Mouse (Mus musculus): ENCODE data around the gene Fmo2. TPM values are rescaled to one million over a fixed set of nuclear protein-coding genes. Genes with fewer than 3 reads are reported as not detected.

The Fmo2 gene
- polyA plus RNA-seq, 1 experiment from 2014 or later = 0.14 TPM

DNA sequence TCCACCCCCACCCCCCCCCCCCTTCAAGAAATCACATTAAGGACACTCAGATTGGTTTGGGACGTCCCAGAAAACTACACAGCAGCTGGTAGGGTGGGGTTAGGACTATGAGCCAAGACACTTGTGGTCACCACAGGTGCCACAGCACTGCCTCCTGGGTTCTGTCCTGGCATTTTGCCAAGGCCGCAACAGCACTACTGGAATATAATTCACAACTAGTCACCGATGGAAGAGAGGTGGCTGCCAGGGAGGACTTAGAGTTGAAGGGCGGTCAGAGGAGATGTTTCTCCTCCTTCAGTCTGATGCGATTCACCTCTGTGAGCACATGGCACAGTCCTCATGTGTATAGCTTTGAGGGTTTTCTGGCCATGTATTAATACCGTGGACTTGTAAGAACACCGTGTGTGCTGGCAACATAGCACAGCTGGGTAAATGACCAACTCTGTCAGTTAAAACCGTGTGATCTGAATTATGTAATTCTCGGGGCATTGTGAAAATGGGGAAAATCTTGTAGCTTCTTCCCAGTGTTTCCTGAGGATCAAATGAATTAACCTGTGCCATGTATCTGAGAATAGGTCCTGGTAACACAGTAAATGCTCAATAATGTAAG is 38.4 kb downstream of the Fmo2 start:
- H3K9me3 ChIP-seq = no peaks in the 10 kb centered on the region
- no peak overlapping the region for H3K9ac ChIP-seq (replicated peaks)
- ATAC-seq (replicated peaks) = no peak
- H3K4me1 ChIP-seq = peaks cover 12% of the 10 kb centered on the region; the same call in 1 of the 2 replicates
- no peaks in the 10 kb centered on the region for H3K36me3 ChIP-seq
- 67% methylated on average over 9 of the region's 9 CpGs for WGBS
- H3K4me2 ChIP-seq (replicated peaks) = no peak overlapping the region
- H3K27ac ChIP-seq (replicated peaks) = no peak overlapping the region
- H3K4me3 ChIP-seq = no peak overlapping the region
- H3K27me3 ChIP-seq = no peaks in the 10 kb centered on the region

DNA sequence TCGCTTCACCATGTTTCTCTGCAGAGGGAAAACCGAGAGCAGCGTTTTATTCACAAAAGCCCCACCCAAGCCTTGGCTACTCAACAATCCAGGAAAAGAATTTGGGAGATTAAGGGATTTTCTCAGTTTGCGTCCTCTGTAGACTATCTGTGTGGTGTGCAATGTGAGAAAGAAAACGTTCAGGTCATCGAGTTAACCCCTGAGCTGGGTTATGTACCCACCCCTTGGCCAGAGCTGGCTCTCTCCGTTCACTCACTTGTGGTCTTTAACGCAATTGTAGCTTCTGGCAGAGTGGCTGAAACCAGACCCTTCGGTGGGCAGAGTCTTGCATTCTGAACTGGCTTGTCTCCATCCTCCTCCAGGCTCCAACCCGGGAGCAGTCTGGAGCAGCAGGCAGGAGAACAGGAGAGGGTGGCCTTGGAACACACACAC is 39.0 kb downstream of the Fmo2 start:
- Histone ChIP-seq H3K4me1 (peaks cover 12% of the 10 kb centered on the region; the same call in 1 of the 2 replicates), H3K9ac (replicated peaks) (no peak overlapping the region), H3K9me3 (no peaks in the 10 kb centered on the region), H3K27ac (replicated peaks) (peak overlapping the region; percentile 50), H3K36me3 (no peaks in the 10 kb centered on the region), H3K4me2 (replicated peaks) (0 out of 2 replicates have a peak overlapping the region, but pooled peaks have one; percentile 34), H3K27me3 (no peaks in the 10 kb centered on the region), H3K4me3 (no peak overlapping the region)
- WGBS = 34% methylated on average over 10 of the region's 10 CpGs
- ATAC-seq (replicated peaks) = peak; percentile 41; the same call in 1 of the 2 replicates

DNA sequence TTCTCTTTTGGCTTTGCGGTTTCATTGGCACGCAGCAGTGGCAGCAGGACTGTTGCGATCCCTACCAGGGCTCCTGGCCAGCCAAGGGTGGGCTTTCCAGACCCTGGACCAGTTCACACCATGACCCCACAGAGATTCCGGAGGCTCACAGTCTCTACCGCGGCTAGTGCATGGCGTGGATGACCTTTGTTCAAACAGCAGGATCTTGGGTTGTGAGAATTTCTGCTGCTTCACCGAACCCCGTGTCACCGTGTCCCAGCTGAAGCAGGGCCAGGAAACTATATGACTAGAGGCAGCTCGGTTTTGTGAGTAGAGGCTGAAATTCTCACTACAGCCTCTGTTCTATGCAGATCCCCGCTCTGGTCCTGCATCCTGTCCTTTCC is 39.8 kb downstream of the Fmo2 start:
- H3K27me3 ChIP-seq = no peaks in the 10 kb centered on the region
- H3K9ac ChIP-seq (replicated peaks) = no peak overlapping the region
- peak; percentile 63 for ATAC-seq (replicated peaks)
- peaks cover 12% of the 10 kb centered on the region; the same call in 1 of the 2 replicates for H3K4me1 ChIP-seq
- H3K36me3 ChIP-seq = no peaks in the 10 kb centered on the region
- H3K9me3 ChIP-seq = no peaks in the 10 kb centered on the region
- peak overlapping the region; percentile 34 for H3K4me2 ChIP-seq (replicated peaks)
- peak overlapping the region; percentile 13; the same call in 1 of the 2 replicates for H3K4me3 ChIP-seq
- H3K27ac ChIP-seq (replicated peaks) = peak overlapping the region; percentile 50
- WGBS = 39% methylated on average over 12 of the region's 12 CpGs

DNA sequence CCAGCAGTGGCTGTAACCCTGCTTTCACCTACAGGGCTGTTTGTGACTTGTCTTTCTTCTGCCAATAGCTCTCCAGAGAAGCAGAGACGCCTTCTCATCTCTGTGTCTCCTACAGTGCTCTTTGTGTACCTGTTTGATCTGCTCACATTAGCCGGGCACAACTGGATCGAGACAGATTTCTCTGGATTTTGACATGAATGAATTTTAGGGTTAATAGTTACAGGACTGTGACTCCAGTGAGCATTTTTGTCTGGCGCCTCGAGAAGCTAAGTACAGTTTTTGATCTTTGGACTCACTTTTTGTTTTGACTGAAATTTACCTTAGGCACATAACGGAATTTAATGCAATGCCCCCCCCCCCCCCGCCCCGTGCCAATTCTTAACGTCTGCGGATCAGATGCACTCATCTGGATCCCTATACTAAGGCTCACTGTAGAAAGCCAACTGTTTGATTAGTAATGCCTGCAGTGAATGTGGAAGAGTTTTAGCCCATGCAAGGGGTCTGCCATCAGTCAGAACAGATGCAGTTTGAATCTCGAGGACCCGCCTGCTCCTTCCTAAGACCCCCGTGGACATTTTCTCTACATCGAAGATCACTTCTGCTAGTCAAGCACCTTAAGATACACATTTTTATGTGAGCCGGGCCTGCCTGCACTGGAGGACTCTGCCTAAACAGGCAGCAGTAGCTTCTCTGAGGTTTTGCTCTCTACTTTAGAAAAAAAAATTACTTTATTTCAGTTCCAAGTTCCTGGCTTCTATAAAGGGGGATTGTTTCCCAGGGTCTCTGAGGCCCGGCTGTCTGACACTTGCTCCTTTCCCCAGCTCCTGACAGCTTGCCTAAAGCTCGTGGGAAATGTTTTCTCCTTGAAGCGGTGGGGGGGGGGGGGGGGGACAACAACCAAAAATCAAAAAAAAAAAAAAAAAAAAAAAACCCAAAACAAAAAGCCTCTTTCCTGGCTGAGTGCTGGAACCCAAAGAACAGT is 40.5 kb downstream of the Fmo2 start:
- H3K4me1 ChIP-seq = peaks cover 12% of the 10 kb centered on the region; the same call in 1 of the 2 replicates
- H3K27me3 ChIP-seq = no peaks in the 10 kb centered on the region
- ATAC-seq (replicated peaks) = peak; percentile 55
- H3K27ac ChIP-seq (replicated peaks) = peak overlapping the region; percentile 50
- no peaks in the 10 kb centered on the region for H3K9me3 ChIP-seq
- no peak overlapping the region for H3K9ac ChIP-seq (replicated peaks)
- H3K4me3 ChIP-seq = 0 out of 2 replicates have a peak overlapping the region, but pooled peaks have one; percentile 13
- H3K4me2 ChIP-seq (replicated peaks) = peak overlapping the region; percentile 34
- no peaks in the 10 kb centered on the region for H3K36me3 ChIP-seq
- 50% methylated on average over 18 of the region's 18 CpGs for WGBS

DNA sequence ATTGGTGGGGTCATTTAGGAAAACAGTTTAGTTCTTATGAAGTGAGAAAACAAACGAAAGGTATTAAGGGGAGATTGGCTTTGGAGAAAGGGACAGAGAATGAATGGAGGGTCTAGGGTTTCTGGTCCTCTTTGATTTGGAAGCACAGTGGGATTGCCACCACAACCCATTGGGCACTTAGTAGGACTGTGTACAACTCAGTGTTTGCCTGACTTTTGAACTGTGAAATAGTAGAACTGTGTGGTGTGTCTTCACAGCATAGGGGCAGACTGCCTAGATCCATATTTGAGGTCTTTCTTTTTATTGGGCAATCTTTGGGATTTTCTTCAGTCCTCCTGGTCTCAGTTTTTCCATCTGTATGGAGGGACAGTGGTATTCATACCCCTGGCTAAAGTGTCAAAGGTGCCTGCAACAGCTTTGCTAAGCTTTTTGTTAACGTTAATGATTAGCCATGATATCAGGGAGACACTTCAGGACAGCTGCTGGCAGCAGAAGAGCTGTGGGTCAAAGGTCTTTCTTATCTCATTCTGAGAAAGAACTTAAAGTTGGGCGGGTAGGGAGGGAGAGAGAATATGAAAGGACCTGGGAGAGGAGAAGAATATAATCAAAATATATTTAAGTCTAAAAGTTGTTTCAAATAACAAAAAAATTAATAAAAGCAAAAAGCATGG is 44.6 kb downstream of the Fmo2 start:
- no peak overlapping the region for H3K9ac ChIP-seq (replicated peaks)
- no peaks in the 10 kb centered on the region for H3K27me3 ChIP-seq
- no peaks in the 10 kb centered on the region for H3K36me3 ChIP-seq
- H3K9me3 ChIP-seq = no peaks in the 10 kb centered on the region
- H3K4me1 ChIP-seq = 0 out of 2 replicates have a peak, but pooled peaks cover 6% of the 10 kb centered on the region
- H3K4me2 ChIP-seq (replicated peaks) = no peak overlapping the region
- H3K27ac ChIP-seq (replicated peaks) = no peak overlapping the region
- 84% methylated on average over 3 of the region's 3 CpGs for WGBS
- no peak for ATAC-seq (replicated peaks)
- H3K4me3 ChIP-seq = no peak overlapping the region

DNA sequence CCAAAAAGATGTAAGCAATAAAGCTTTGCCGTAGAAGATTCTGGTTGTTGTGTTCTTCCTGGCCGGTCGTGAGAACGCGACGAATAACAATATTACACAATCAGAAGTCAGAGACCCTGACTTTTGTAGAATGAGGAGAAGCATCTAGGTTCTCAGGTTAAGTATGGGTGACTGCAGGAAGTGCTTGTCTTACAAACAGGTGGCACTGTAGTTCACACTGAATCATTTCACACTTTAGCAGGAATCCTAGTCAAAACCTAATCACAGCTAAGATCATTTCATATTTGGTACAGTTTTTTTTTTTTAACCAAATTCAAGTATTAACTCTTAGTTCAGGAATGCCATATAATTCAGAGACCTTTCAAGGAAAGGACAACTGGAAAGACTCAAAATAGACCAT is 51.0 kb downstream of the Fmo2 start:
- H3K9ac ChIP-seq (replicated peaks) = no peak overlapping the region
- no peaks in the 10 kb centered on the region for H3K36me3 ChIP-seq
- no peak overlapping the region for H3K27ac ChIP-seq (replicated peaks)
- H3K4me3 ChIP-seq = no peak overlapping the region
- ATAC-seq (replicated peaks) = no peak
- H3K4me2 ChIP-seq (replicated peaks) = no peak overlapping the region
- WGBS = 92% methylated on average over 6 of the region's 6 CpGs
- no peaks in the 10 kb centered on the region for H3K4me1 ChIP-seq
- no peaks in the 10 kb centered on the region for H3K9me3 ChIP-seq
- H3K27me3 ChIP-seq = no peaks in the 10 kb centered on the region

DNA sequence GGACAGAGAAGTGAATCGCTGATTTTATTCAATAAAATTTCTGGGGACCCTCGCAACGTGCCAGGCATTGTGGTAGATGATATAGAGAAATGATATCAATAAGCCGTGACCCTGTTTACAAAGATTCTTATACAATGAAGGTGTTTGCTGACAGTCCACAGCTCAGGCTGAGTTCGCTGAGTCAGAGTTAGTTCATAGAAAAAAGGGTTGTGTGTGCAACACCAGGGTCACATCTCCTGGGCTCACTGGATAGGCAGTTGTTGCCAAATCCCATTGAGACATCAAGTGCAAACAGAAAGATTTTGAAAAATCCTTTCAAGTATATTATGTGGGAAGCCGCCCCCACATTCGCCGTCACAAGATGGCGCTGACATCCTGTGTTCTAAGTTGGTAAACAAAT is 58.3 kb downstream of the Fmo2 start:
- 95% methylated on average over 9 of the region's 9 CpGs for WGBS
- no peak overlapping the region for H3K4me3 ChIP-seq

DNA sequence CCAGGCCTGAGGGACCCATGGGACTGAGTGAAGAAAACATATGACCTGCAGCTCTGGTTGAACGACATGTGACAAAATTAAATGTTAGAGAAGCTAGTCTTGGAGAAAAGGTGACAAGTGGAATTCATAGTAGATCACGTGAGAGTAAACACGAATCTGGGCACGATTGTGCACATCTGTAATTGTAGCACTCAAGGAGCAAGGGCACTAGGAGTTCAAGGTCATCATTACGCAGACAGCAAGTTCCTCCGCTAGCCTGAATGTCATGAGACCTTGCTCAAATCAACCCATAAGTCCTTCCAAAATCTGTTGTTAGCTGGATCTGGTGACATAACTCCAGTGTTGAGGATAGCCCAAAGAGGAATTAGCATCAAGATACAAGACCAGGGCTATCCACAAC is 59.5 kb downstream of the Fmo2 start:
- no peak overlapping the region for H3K4me3 ChIP-seq
- 97% methylated on average over 6 of the region's 6 CpGs for whole genome bisulfite sequencing
- ATAC-seq (replicated peaks) = no peak
- no peak overlapping the region for H3K9ac ChIP-seq (replicated peaks)
- H3K4me2 ChIP-seq (replicated peaks) = no peak overlapping the region
- no peak overlapping the region for H3K27ac ChIP-seq (replicated peaks)
- no peaks in the 10 kb centered on the region for H3K9me3 ChIP-seq
- H3K36me3 ChIP-seq = no peaks in the 10 kb centered on the region
- H3K27me3 ChIP-seq = no peaks in the 10 kb centered on the region
- no peaks in the 10 kb centered on the region for H3K4me1 ChIP-seq

More for the DNA sequence above, 58.3 kb downstream of the Fmo2 start:
- H3K4me1 ChIP-seq = no peaks in the 10 kb centered on the region
- H3K27me3 ChIP-seq = no peaks in the 10 kb centered on the region
- H3K27ac ChIP-seq (replicated peaks) = no peak overlapping the region
- no peak overlapping the region for H3K4me2 ChIP-seq (replicated peaks)
- H3K36me3 ChIP-seq = no peaks in the 10 kb centered on the region
- ATAC-seq (replicated peaks) = no peak
- H3K9ac ChIP-seq (replicated peaks) = no peak overlapping the region
- H3K9me3 ChIP-seq = no peaks in the 10 kb centered on the region

DNA sequence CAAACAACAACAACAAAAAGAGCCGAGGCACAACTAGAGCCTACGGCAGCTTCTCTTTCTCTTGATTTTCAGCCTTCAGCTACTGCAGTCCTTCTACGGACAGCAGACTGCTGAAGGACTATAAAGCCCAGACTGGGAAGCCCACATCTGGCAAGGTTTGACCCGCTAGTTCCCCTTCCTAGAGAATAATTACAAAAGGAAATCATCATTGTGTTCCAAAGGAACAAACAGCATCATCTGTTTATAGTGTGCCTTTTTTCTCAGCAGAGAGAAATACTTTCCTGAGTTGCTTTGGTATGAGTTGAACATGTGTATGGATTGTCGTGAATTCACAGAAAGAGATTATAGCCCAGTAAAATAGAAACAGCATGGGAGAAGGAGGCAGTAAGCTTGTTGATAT is 64.2 kb downstream of the Fmo2 start:
- H3K9me3 ChIP-seq = no peaks in the 10 kb centered on the region
- H3K36me3 ChIP-seq = no peaks in the 10 kb centered on the region
- H3K4me1 ChIP-seq = peaks cover 12% of the 10 kb centered on the region
- H3K27ac ChIP-seq (replicated peaks) = no peak overlapping the region
- H3K4me2 ChIP-seq (replicated peaks) = no peak overlapping the region
- no peak for ATAC-seq (replicated peaks)
- no peak overlapping the region for H3K9ac ChIP-seq (replicated peaks)
- H3K4me3 ChIP-seq = no peak overlapping the region
- no peaks in the 10 kb centered on the region for H3K27me3 ChIP-seq
- WGBS = 87% methylated on average over 5 of the region's 5 CpGs

DNA sequence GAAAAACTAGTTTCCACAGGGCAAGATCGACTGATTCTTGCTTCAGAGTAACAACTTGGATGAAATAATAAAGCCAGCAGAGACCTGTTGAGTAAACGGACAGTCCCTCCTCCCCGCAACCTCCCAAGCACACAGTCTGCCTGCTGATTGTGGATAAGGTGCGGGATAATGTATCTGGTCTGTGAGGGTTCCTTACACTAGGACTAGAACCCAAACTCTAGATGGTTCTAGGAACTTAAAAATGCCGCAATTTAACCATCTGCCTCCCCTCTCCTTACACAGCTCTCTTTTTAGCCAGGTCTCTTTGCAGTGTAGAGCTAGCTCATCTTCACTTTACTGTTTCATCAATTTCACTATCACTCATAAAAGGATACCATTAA is 66.0 kb downstream of the Fmo2 start:
- no peaks in the 10 kb centered on the region for H3K36me3 ChIP-seq
- 0 out of 2 replicates have a peak overlapping the region, but pooled peaks have one; percentile 59 for H3K27ac ChIP-seq (replicated peaks)
- H3K4me2 ChIP-seq (replicated peaks) = peak overlapping the region; percentile 33
- whole genome bisulfite sequencing = 12% methylated on average over 5 of the region's 5 CpGs
- ATAC-seq (replicated peaks) = peak; percentile 70
- H3K9me3 ChIP-seq = no peaks in the 10 kb centered on the region
- no peaks in the 10 kb centered on the region for H3K27me3 ChIP-seq
- peaks cover 12% of the 10 kb centered on the region for H3K4me1 ChIP-seq
- no peak overlapping the region for H3K9ac ChIP-seq (replicated peaks)
- H3K4me3 ChIP-seq = no peak overlapping the region

DNA sequence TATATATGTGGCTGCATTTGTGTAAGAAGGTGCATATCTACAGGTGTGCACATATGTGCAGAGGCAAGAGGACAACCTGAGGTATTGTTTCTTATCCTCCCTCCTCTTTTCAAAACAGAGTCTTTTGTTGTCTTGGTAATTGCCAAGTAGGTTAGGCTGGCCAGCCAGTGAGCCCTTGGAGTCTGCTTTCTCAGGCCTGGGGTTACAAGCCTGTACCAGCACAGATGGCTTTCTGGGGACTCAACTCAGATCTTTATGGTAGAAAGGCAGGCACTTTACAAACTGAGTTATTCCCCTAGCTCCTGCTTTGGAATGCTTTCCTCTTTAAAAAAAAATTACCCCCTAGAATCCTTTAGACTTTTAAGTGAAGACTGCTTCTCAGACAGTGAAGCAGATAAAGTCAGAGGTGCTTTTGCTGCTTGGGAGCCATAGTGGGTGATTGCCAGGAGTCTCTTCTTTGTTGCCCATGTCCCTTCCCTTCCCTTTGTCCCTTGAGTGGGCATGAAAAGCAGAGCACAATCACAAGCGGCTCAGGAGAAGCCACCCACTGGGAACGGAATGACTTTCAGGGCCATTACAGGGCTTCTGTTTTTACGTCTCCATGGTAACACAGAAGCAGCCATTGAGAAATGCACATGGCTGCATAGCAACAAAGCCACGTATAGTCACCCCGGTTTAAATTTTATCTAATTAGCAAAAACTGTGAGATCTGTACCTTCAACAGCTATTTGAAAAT is 66.5 kb downstream of the Fmo2 start:
- no peaks in the 10 kb centered on the region for H3K9me3 ChIP-seq
- peaks cover 12% of the 10 kb centered on the region for H3K4me1 ChIP-seq
- H3K9ac ChIP-seq (replicated peaks) = no peak overlapping the region
- ATAC-seq (replicated peaks) = peak; percentile 95
- no peaks in the 10 kb centered on the region for H3K36me3 ChIP-seq
- no peak overlapping the region for H3K4me3 ChIP-seq
- peak overlapping the region; percentile 33 for H3K4me2 ChIP-seq (replicated peaks)
- peak overlapping the region; percentile 59; the same call in 1 of the 2 replicates for H3K27ac ChIP-seq (replicated peaks)
- no peaks in the 10 kb centered on the region for H3K27me3 ChIP-seq
- 3% methylated on average over 5 of the region's 5 CpGs for WGBS

All from forebrain, embryonic 15.5 days (tissue).